Mouse (Mus musculus) intestine, embryonic 16.5 days (tissue): Measurements from ENCODE around the gene Olfr330. TPM values are rescaled to one million over a fixed set of nuclear protein-coding genes. Genes with fewer than 3 reads are reported as not detected.
"Not testable (repeated sequence)": the region's sequence is repeated elsewhere in the genome, so short reads cannot be mapped to it uniquely, and the experiment has no call there.

Source experiments
- ATAC-seq: fragments of 200-750 bp; cut with Nextera tagmentation; 2 replicates; pipeline ENCODE4 v1.8.0; 2017; ENCODE audit warnings: moderate TSS enrichment, moderate library complexity
- H3K27ac ChIP-seq: fragments of 300-500 bp; sonication (generic); 2 replicates; pipeline ENCODE4 v1.5.1; 2014; ENCODE audit warnings: mild to moderate bottlenecking, low read length
- H3K27me3 ChIP-seq: fragments of 300-500 bp; sonication (generic); replicated peaks from 2 replicates; pipeline ENCODE4 v1.6.1; 2014; ENCODE audit warnings: low read length, control low read depth, mixed read lengths; ENCODE audit not compliant: control insufficient read depth, insufficient read depth
- H3K36me3 ChIP-seq: fragments of 300-500 bp; sonication (generic); 2 replicates; pipeline ENCODE4 v1.6.1; 2014; ENCODE audit warnings: low read length, control low read depth; ENCODE audit not compliant: control insufficient read depth, insufficient read depth
- H3K4me1 ChIP-seq: fragments of 300-500 bp; sonication (generic); 2 replicates; pipeline ENCODE4 v1.6.1; 2014; ENCODE audit warnings: low read length, control low read depth, mixed read lengths; ENCODE audit not compliant: control insufficient read depth, insufficient read depth
- H3K4me2 ChIP-seq: fragments of 300-500 bp; sonication (generic); 2 replicates; pipeline ENCODE4 v1.6.1; 2014; ENCODE audit warnings: low read depth, low read length, control low read depth
- H3K4me3 ChIP-seq: fragments of 300-500 bp; sonication (generic); 2 replicates; pipeline ENCODE4 v1.5.1; 2014; ENCODE audit warnings: mild to moderate bottlenecking, low read length
- H3K9ac ChIP-seq: fragments of 300-500 bp; sonication (generic); 2 replicates; pipeline ENCODE4 v1.6.1; 2014; ENCODE audit warnings: low read depth, low read length
- H3K9me3 ChIP-seq: fragments of 300-500 bp; sonication (generic); 2 replicates; pipeline ENCODE4 v1.6.1; 2016; ENCODE audit warnings: low read length, control low read depth; ENCODE audit not compliant: control insufficient read depth
- WGBS: fragments of 180-500 bp; shearing (Covaris S2); extraction: QIAGEN DNeasy Blood & Tissue Kit; methylation state at CpG from one replicate; pipeline ENCODE4 v1.1.7; 2014; 5-methylcytosine and 5-hydroxymethylcytosine counted together
- polyA plus RNA-seq: library from polyadenylated mRNA; unstranded; fragments of >200 nt; fragmentation: Nextera tagmentation; extraction: Ambion mirVana; gene quantifications from 2 replicates; pipeline ENCODE4 v1.2.1, GENCODE M21; 2015

Gene Olfr330
- polyA plus RNA-seq: not detected in 2 replicates

GRCm38 (mm10) chr11:58534736-58535135, at the start of gene Olfr330:
Gene Olfr330, minus strand, starts transcription at chr11:58534836.
- not testable (repeated sequence) for H3K27me3 ChIP-seq, H3K27ac ChIP-seq

DNA sequence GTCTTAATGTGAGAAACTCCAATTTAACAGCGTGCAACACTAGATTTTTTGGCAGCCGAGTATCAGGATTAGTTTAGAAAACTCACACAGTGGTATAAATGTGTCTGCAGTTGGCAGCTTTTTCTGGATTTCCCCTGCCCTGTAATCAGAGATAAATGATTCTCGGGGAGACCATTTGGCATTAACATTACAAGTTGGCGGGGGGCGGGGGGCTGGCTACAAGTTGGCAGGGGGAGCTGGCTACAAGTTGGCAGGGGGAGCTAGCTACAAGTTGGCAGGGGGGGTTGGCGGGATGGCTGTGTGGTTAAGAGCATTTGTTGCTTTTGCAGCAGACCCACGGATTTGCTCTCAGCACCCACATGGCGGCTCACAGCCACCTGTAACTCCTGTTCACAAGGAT, 44.0 kb upstream of the Olfr330 start:
- Histone ChIP-seq H3K36me3 (no peaks in the 10 kb centered on the region), H3K4me3 (no peak overlapping the region), H3K9ac (no peak overlapping the region), H3K27me3 (no peaks in the 10 kb centered on the region), H3K4me1 (no peaks in the 10 kb centered on the region), H3K4me2 (no peak overlapping the region), H3K9me3 (no peaks in the 10 kb centered on the region), H3K27ac (no peak overlapping the region)
- no peak for ATAC-seq
- 71% methylated on average over 8 of the region's 8 CpGs for WGBS

More at GRCm38 (mm10) chr11:58534736-58535135, at the start of gene Olfr330:
- not testable (repeated sequence) for H3K36me3 ChIP-seq, H3K4me2 ChIP-seq, H3K9ac ChIP-seq, H3K4me1 ChIP-seq, ATAC-seq, H3K9me3 ChIP-seq, H3K4me3 ChIP-seq

- H3K27me3 ChIP-seq: no peaks in the 10 kb centered on the region
- no peaks in the 10 kb centered on the region for H3K4me1 ChIP-seq
- H3K4me3 ChIP-seq: no peak within 1 kb of the TSS
- no peak for ATAC-seq
- H3K4me2 ChIP-seq: no peak within 1 kb of the TSS
- no peaks in the 10 kb centered on the region for H3K9me3 ChIP-seq
- WGBS: 75% methylated on average over 1 of the region's 1 CpGs
- no peak within 1 kb of the TSS for H3K27ac ChIP-seq
- H3K36me3 ChIP-seq: no peaks in the 10 kb centered on the region
- no peak within 1 kb of the TSS for H3K9ac ChIP-seq
Observed at GRCm38 (mm10) chr11:58577430-58577829, 42.8 kb upstream of the Olfr330 start, which contains the start of gene Olfr325. Gene Olfr325, plus strand, starts transcription at chr11:58577730.

DNA sequence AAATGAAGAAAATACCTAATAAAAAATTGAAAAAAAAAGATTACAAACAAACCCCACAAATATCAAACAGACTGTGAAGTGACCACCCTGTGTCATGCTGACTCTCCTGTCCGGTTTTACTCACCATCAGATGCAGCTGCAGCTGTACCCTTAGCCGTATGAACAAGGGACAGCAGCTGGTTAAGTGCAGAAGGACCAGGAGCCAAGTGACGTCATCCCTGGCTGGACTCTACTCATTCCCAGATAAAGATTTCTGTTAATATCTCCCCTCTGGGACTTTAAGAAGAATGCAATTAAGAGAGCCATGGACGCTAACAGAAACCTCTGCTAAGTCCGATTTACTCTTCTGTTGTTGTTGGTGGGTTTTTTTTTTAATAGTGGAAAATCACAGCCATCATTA, 35.8 kb upstream of the Olfr330 start, which contains the start of gene Olfr224:
Gene Olfr224 (minus strand): TSS at position 149 of the 400 bp plus-strand sequence.
- Histone ChIP-seq H3K9me3 (no peaks in the 10 kb centered on the region), H3K27me3 (no peaks in the 10 kb centered on the region), H3K4me3 (no peak within 1 kb of the TSS), H3K9ac (no peak within 1 kb of the TSS), H3K4me1 (no peaks in the 10 kb centered on the region), H3K4me2 (no peak within 1 kb of the TSS), H3K27ac (no peak within 1 kb of the TSS), H3K36me3 (no peaks in the 10 kb centered on the region)
- WGBS: 61% methylated on average over 5 of the region's 5 CpGs
- no peak for ATAC-seq

- H3K27ac ChIP-seq: no peak within 1 kb of the TSS
- no peaks in the 10 kb centered on the region for H3K36me3 ChIP-seq
- no peak within 1 kb of the TSS for H3K4me2 ChIP-seq
- 84% methylated on average over 1 of the region's 1 CpGs for WGBS
- no peaks in the 10 kb centered on the region for H3K4me1 ChIP-seq
- no peaks in the 10 kb centered on the region for H3K9me3 ChIP-seq
- H3K4me3 ChIP-seq: no peak within 1 kb of the TSS
- H3K9ac ChIP-seq: no peak within 1 kb of the TSS
- H3K27me3 ChIP-seq: no peaks in the 10 kb centered on the region
- ATAC-seq: no peak
Observed at GRCm38 (mm10) chr11:58555536-58555935, 20.9 kb upstream of the Olfr330 start, which contains the start of gene Olfr328. Gene Olfr328, minus strand, starts transcription at chr11:58555636.

DNA sequence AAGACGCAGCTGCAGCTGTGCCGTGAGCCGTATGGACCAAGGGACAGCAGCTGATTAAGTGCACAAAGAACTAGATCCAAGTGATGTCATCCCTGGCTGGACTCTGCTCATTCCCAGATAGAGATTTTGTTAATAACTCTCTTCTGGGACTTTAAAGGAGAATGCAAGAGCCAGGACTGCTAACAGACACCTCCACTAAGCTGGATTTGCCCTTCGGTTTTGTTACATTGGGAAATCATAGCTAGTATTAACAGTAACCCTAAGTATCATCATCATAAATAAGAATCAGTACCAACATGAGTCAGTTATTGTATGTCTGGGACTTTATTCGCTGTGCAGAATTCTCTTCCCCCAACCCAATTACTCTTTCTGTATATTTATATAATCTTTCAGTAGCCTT, 11.7 kb upstream of the Olfr330 start, which contains the start of gene Olfr329-ps:
Gene Olfr329-ps (minus strand): TSS at position 101 of the 400 bp plus-strand sequence.
- no peak for ATAC-seq
- no peaks in the 10 kb centered on the region for H3K4me1 ChIP-seq
- no peak within 1 kb of the TSS for H3K4me3 ChIP-seq
- H3K27ac ChIP-seq: no peak within 1 kb of the TSS
- H3K4me2 ChIP-seq: no peak within 1 kb of the TSS
- H3K27me3 ChIP-seq: no peaks in the 10 kb centered on the region
- WGBS: 82% methylated on average over 5 of the region's 5 CpGs
- H3K9me3 ChIP-seq: no peaks in the 10 kb centered on the region
- no peak within 1 kb of the TSS for H3K9ac ChIP-seq
- H3K36me3 ChIP-seq: no peaks in the 10 kb centered on the region

DNA sequence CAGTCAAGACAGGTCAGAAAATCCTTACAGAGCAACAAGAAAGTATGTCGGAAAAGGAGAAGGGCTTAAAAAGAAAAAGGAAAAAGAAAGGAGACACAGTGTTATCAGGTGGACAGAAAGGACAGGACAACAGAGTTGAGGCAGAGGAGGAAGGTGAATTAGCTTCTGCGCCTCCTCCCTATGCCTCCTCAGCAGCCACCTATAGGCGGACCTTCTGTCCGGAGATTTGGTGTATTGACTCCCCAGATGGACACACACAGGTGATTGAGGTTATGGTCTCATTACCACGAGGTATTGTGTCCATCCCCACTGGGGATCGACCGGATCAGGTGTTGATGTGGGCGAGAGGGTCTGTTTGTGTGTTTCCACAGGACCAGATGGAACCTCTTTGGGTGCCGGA, 14.9 kb downstream of the Olfr330 start:
- H3K27ac ChIP-seq, H3K9me3 ChIP-seq, H3K4me3 ChIP-seq, H3K4me2 ChIP-seq, H3K9ac ChIP-seq, ATAC-seq, H3K4me1 ChIP-seq, H3K27me3 ChIP-seq, H3K36me3 ChIP-seq: not testable (repeated sequence)
- 87% methylated on average over 6 of the region's 9 CpGs for WGBS

- H3K4me2 ChIP-seq, H3K4me1 ChIP-seq, H3K4me3 ChIP-seq, H3K36me3 ChIP-seq, ATAC-seq, H3K27me3 ChIP-seq, H3K27ac ChIP-seq, H3K9ac ChIP-seq, H3K9me3 ChIP-seq: not testable (repeated sequence)
- WGBS: 92% methylated on average over 17 of the region's 18 CpGs
Observed at GRCm38 (mm10) chr11:58518916-58519315, 15.7 kb downstream of the Olfr330 start.

GRCm38 (mm10) chr11:58509058-58509457, 25.6 kb downstream of the Olfr330 start:
- H3K4me1 ChIP-seq, H3K27me3 ChIP-seq, H3K4me2 ChIP-seq, H3K4me3 ChIP-seq, H3K36me3 ChIP-seq, H3K27ac ChIP-seq, ATAC-seq, H3K9me3 ChIP-seq, H3K9ac ChIP-seq: not testable (repeated sequence)
- WGBS: 85% methylated on average over 19 of the region's 19 CpGs

- H3K9ac ChIP-seq, H3K27me3 ChIP-seq, H3K27ac ChIP-seq, H3K4me3 ChIP-seq, H3K4me2 ChIP-seq, H3K4me1 ChIP-seq, ATAC-seq, H3K36me3 ChIP-seq, H3K9me3 ChIP-seq: not testable (repeated sequence)
Observed at GRCm38 (mm10) chr11:58502472-58502871, 32.2 kb downstream of the Olfr330 start, which contains the start of gene Olfr331. Gene Olfr331, minus strand, starts transcription at chr11:58502572.
